In genomic region chr12:44300793-44301192, GRCm38 (mm10) we compare ENCODE assay signal across 18 mouse cellular contexts. TPM values are rescaled to one million over a fixed set of nuclear protein-coding genes. Genes with fewer than 3 reads are reported as not detected.
DNase-seq lines count a peak whose midpoint lies in the region; ATAC-seq and TF ChIP-seq lines count a peak whose summit lies in the region.
"Had no signal": no experiment of that assay in that cellular context is flagged by ENCODE, and none has a peak within 500 bp of the region (broad histone marks: within the 10 kb centered on the region; RNA-seq: fewer than 3 reads in every experiment).

No protein-coding gene starts in this region.

- peak; percentile 72 for DNase-seq in Muller cell, postnatal 12 days (ENCODE audit: inconsistent ontology term)
- peak; percentile 72 for DNase-seq in brain, embryonic 14.5 days (ENCODE audit: low read depth)
- DNase-seq in heart, embryonic 10.5 days (ENCODE audit: low spot score) = no peak
- DNase-seq: adrenal gland, adult 8-10 months; adrenal gland, postnatal 14 days; adrenal gland, postnatal 36 days; cerebellum, adult 11 months; cerebellum, adult 18-20 months; cerebellum, adult 8-10 months; cerebellum, adult 9-11 months; cerebellum, postnatal 14 days; forebrain, postnatal 0 days had no signal

- no peak overlapping the region for H3K4me3 ChIP-seq in forebrain, embryonic 15.5 days
- H3K4me3 ChIP-seq in forebrain, embryonic 12.5 days (replicated peaks) = no peak overlapping the region
- no peak overlapping the region for H3K4me3 ChIP-seq in heart, embryonic 10.5 days
- H3K4me3 ChIP-seq: embryonic facial prominence, embryonic 10.5 days; embryonic facial prominence, embryonic 12.5 days had no signal

- no peaks in the 10 kb centered on the region for H3K9me3 ChIP-seq in forebrain, embryonic 15.5 days
- no peaks in the 10 kb centered on the region for H3K9me3 ChIP-seq in forebrain, embryonic 12.5 days
- no peaks in the 10 kb centered on the region for H3K9me3 ChIP-seq in heart, embryonic 10.5 days
- H3K9me3 ChIP-seq: embryonic facial prominence, embryonic 10.5 days; embryonic facial prominence, embryonic 12.5 days had no signal

- H3K4me2 ChIP-seq in forebrain, embryonic 15.5 days (replicated peaks) = no peak overlapping the region
- no peak overlapping the region for H3K4me2 ChIP-seq in forebrain, embryonic 12.5 days
- H3K4me2 ChIP-seq: embryonic facial prominence, embryonic 12.5 days had no signal

- H3K9ac ChIP-seq in forebrain, embryonic 15.5 days (replicated peaks) = no peak overlapping the region
- H3K9ac ChIP-seq in forebrain, embryonic 12.5 days = no peak overlapping the region
- H3K9ac ChIP-seq: embryonic facial prominence, embryonic 12.5 days; forebrain, postnatal 0 days had no signal

- H3K4me1 ChIP-seq in forebrain, embryonic 15.5 days = no peaks in the 10 kb centered on the region
- H3K4me1 ChIP-seq in forebrain, embryonic 12.5 days = no peaks in the 10 kb centered on the region; the same call in 1 of the 2 replicates
- H3K4me1 ChIP-seq in heart, embryonic 10.5 days = no peaks in the 10 kb centered on the region
- H3K4me1 ChIP-seq: embryonic facial prominence, embryonic 10.5 days; embryonic facial prominence, embryonic 12.5 days had no signal

- TF ChIP-seq POLR2A in brain, embryonic 14.5 days (IDR thresholded peaks at IDR 0.05; ENCODE audit: borderline replicate concordance, extremely low read depth, insufficient read depth, insufficient read length, poor library complexity, severe bottlenecking) = no peak

- no peak for TF ChIP-seq CTCF in brain, embryonic 14.5 days (IDR thresholded peaks at IDR 0.05; ENCODE audit: borderline replicate concordance, extremely low read depth, insufficient read depth, insufficient read length)

- no peak overlapping the region for H3K27ac ChIP-seq in forebrain, embryonic 15.5 days (replicated peaks)
- H3K27ac ChIP-seq in forebrain, embryonic 12.5 days = no peak overlapping the region
- H3K27ac ChIP-seq in heart, embryonic 10.5 days = no peak overlapping the region
- H3K27ac ChIP-seq: embryonic facial prominence, embryonic 10.5 days; embryonic facial prominence, embryonic 12.5 days had no signal

- 0 out of 2 replicates have a peak, but pooled peaks have one; percentile 46 for ATAC-seq in forebrain, embryonic 15.5 days (replicated peaks)
- no peak; the same call in 1 of the 2 replicates for ATAC-seq in forebrain, embryonic 12.5 days (ENCODE audit: low FRiP score)
- ATAC-seq: activated CD4-positive, CD25-positive, alpha-beta regulatory T cell, adult 4 months; forebrain, postnatal 0 days; Patski had no signal

- peaks cover 14% of the 10 kb centered on the region; the same call in 1 of the 2 replicates for H3K36me3 ChIP-seq in forebrain, embryonic 15.5 days
- peaks cover 16% of the 10 kb centered on the region for H3K36me3 ChIP-seq in forebrain, embryonic 12.5 days (replicated peaks)
- H3K36me3 ChIP-seq in heart, embryonic 10.5 days = peaks cover 21% of the 10 kb centered on the region; the same call in 1 of the 2 replicates

- H3K27me3 ChIP-seq in forebrain, embryonic 15.5 days = no peaks in the 10 kb centered on the region
- H3K27me3 ChIP-seq in forebrain, embryonic 12.5 days = no peaks in the 10 kb centered on the region
- no peaks in the 10 kb centered on the region for H3K27me3 ChIP-seq in heart, embryonic 10.5 days (ENCODE audit: insufficient read depth, poor library complexity, severe bottlenecking)
- H3K27me3 ChIP-seq: embryonic facial prominence, embryonic 12.5 days; Patski had no signal

RNA-seq across cellular contexts. Expression of gene Nrcam, which starts 27.9 kb away (rescaled TPM):
- polyA plus RNA-seq in forebrain, embryonic 15.5 days (2015; fragmentation: Nextera tagmentation; extraction: Ambion mirVana) = 107 and 112 TPM in 2 replicates
- polyA plus RNA-seq in forebrain, embryonic 12.5 days (2016; fragmentation: Nextera tagmentation; extraction: Ambion mirVana) = 90.1 and 92.3 TPM in 2 replicates
- polyA plus RNA-seq in brain, embryonic 14.5 days (2012; rRNA removed) = 61.2 and 89.1 TPM in 2 replicates
- polyA plus RNA-seq in heart, embryonic 10.5 days (2016; fragmentation: Nextera tagmentation; extraction: Ambion mirVana) = 0.94 and 1.2 TPM in 2 replicates

Comparison
In these comparisons a context has a peak if more than half of its experiments do, and no peak if none do; other contexts are left out.
1. RNA of gene Nrcam, which starts 27.9 kb away (polyA plus RNA-seq): 107 to 112 TPM in forebrain, embryonic 15.5 days, 90.1 to 92.3 TPM in forebrain, embryonic 12.5 days and 61.2 to 89.1 TPM in brain, embryonic 14.5 days; 0.94 to 1.2 TPM in heart, embryonic 10.5 days; every median in the first group is over 10 times any median in the second.